Mouse (Mus musculus) cerebellum, adult 2 months (tissue): ENCODE data around the gene Hao1. TPM values are rescaled to one million over a fixed set of nuclear protein-coding genes. Genes with fewer than 3 reads are reported as not detected.

ENCODE experiments used
- DNase-seq, 2 experiments: peaks; one replicate each; pipeline ENCODE4 v3.0.0; 2021
- H3K27ac ChIP-seq: fragments of 200-500 bp; 2 replicates; pipeline ENCODE4 v1.5.1; 2012; ENCODE audit warnings: low read length, control low read depth, inconsistent platforms; ENCODE audit not compliant: insufficient read depth
- H3K27me3 ChIP-seq: fragments of 200-500 bp; 2 replicates; pipeline ENCODE4 v1.6.1; 2012; ENCODE audit warnings: inconsistent platforms, mild to moderate bottlenecking, low read length, moderate library complexity; ENCODE audit not compliant: control insufficient read depth, insufficient read depth
- H3K4me1 ChIP-seq: fragments of 200-500 bp; 2 replicates; pipeline ENCODE4 v1.6.1; 2011; ENCODE audit warnings: low read length; ENCODE audit not compliant: control insufficient read depth, insufficient read depth
- H3K4me3 ChIP-seq: fragments of 200-500 bp; replicated peaks from 2 replicates; pipeline ENCODE3; 2011; ENCODE audit warnings: mild to moderate bottlenecking, low read depth, low read length, control low read depth; ENCODE audit not compliant: insufficient read depth
- CTCF ChIP-seq: fragments of 200-500 bp; IDR thresholded peaks from 2 replicates; pipeline ENCODE4 v1.5.1; 2011; ENCODE audit warnings: low read depth, mild to moderate bottlenecking, control low read depth, low read length, moderate library complexity, borderline replicate concordance; ENCODE audit not compliant: insufficient read depth
- POLR2A ChIP-seq: fragments of 200-500 bp; IDR thresholded peaks from 2 replicates; pipeline ENCODE4 v1.6.1; 2011; ENCODE audit warnings: low read length, control low read depth, borderline replicate concordance; ENCODE audit not compliant: insufficient read depth
- WGBS: fragments of 180-500 bp; shearing (Covaris S2); methylation state at CpG from one replicate; pipeline ENCODE4 v1.1.7; 2018; 5-methylcytosine and 5-hydroxymethylcytosine counted together
- polyA plus RNA-seq: library from polyadenylated mRNA; depleted of rRNA; stranded (reverse); fragments of >200 nt; gene quantifications from 2 replicates; pipeline ENCODE4 v1.2.3, GENCODE M21; 2012

Gene Hao1
- polyA plus RNA-seq, 1 experiment = not detected

GRCm38 (mm10) chr2:134543501-134543900 lies 10.7 kb downstream of the Hao1 start:
- H3K4me1 ChIP-seq = no peaks in the 10 kb centered on the region
- TF ChIP-seq CTCF (no peak), POLR2A (no peak)
- no peak overlapping the region for H3K4me3 ChIP-seq
- WGBS = 64% methylated on average over 2 of the region's 2 CpGs
- H3K27me3 ChIP-seq = no peaks in the 10 kb centered on the region
- no peak for DNase-seq
- H3K27ac ChIP-seq = no peak overlapping the region

DNA sequence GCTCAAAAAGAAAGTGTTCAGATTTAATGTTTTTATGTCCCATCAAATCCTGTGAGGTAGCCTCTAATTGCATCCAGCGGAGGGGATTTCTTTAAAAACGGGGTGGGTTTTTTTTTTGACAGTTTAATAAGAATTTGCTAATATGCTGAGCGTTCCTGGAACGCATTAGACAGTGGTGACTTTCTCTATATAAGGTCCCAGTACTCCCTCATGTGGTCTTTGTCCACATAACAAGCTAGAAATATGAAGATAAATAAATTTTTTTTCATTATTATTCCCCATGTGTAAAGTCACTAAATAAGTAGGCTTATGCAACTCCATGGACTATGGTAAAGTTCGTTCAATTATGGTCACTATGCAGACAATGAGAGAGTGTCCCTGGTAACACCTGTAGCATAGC lies 13.1 kb downstream of the Hao1 start:
- WGBS = 57% methylated on average over 5 of the region's 5 CpGs
- no peak overlapping the region for H3K4me3 ChIP-seq
- no peak overlapping the region for H3K27ac ChIP-seq
- H3K27me3 ChIP-seq = no peaks in the 10 kb centered on the region
- no peak for TF ChIP-seq POLR2A
- no peak for TF ChIP-seq CTCF
- no peak for DNase-seq
- no peaks in the 10 kb centered on the region for H3K4me1 ChIP-seq

- no peaks in the 10 kb centered on the region for H3K27me3 ChIP-seq
- DNase-seq = no peak
- H3K27ac ChIP-seq = no peak overlapping the region
- WGBS = 80% methylated on average over 4 of the region's 4 CpGs
- no peak for TF ChIP-seq CTCF
- no peak for TF ChIP-seq POLR2A
- H3K4me3 ChIP-seq = no peak overlapping the region
- H3K4me1 ChIP-seq = no peaks in the 10 kb centered on the region
Observed at GRCm38 (mm10) chr2:134538451-134538850, 15.7 kb downstream of the Hao1 start.

GRCm38 (mm10) chr2:134528122-134528810 lies 25.9 kb downstream of the Hao1 start:
- TF ChIP-seq CTCF (no peak), POLR2A (no peak)
- DNase-seq = peak in 1 of 2 experiments; percentile 1
- no peak overlapping the region for H3K4me3 ChIP-seq
- H3K27ac ChIP-seq = no peak overlapping the region
- H3K4me1 ChIP-seq = no peaks in the 10 kb centered on the region
- 41% methylated on average over 7 of the region's 7 CpGs for WGBS
- no peaks in the 10 kb centered on the region for H3K27me3 ChIP-seq

GRCm38 (mm10) chr2:134527419-134528114 lies 26.6 kb downstream of the Hao1 start:
- Histone ChIP-seq H3K27me3 (no peaks in the 10 kb centered on the region), H3K27ac (no peak overlapping the region), H3K4me3 (no peak overlapping the region), H3K4me1 (no peaks in the 10 kb centered on the region)
- DNase-seq = no peak
- WGBS = 42% methylated on average over 11 of the region's 11 CpGs
- TF ChIP-seq CTCF (no peak), POLR2A (no peak)

- H3K4me3 ChIP-seq = no peak overlapping the region
- H3K4me1 ChIP-seq = no peaks in the 10 kb centered on the region
- DNase-seq = no peak
- TF ChIP-seq CTCF = no peak
- TF ChIP-seq POLR2A = no peak
- no peaks in the 10 kb centered on the region for H3K27me3 ChIP-seq
- no peak overlapping the region for H3K27ac ChIP-seq
Observed at GRCm38 (mm10) chr2:134518042-134518441, 36.1 kb downstream of the Hao1 start.

GRCm38 (mm10) chr2:134499777-134500176 lies 54.4 kb downstream of the Hao1 start:
- no peak overlapping the region for H3K4me3 ChIP-seq
- 90% methylated on average over 3 of the region's 3 CpGs for WGBS
- no peaks in the 10 kb centered on the region for H3K4me1 ChIP-seq
- TF ChIP-seq POLR2A (no peak), CTCF (no peak)
- H3K27me3 ChIP-seq = no peaks in the 10 kb centered on the region
- H3K27ac ChIP-seq = no peak overlapping the region
- DNase-seq = no peak

GRCm38 (mm10) chr2:134498450-134498849 lies 55.7 kb downstream of the Hao1 start:
- WGBS = 42% methylated on average over 7 of the region's 7 CpGs
- TF ChIP-seq CTCF (no peak), POLR2A (no peak)
- no peak for DNase-seq
- Histone ChIP-seq H3K4me1 (no peaks in the 10 kb centered on the region), H3K27ac (no peak overlapping the region), H3K4me3 (no peak overlapping the region), H3K27me3 (no peaks in the 10 kb centered on the region)
